Mouse (Mus musculus) spleen, postnatal 0 days (tissue): ENCODE measurements around the gene Pex3. TPM values are rescaled to one million over a fixed set of nuclear protein-coding genes. Genes with fewer than 3 reads are reported as not detected.

Experiments used
- polyA plus RNA-seq: library from polyadenylated mRNA; unstranded; fragments of >200 nt; fragmentation: Nextera tagmentation; extraction: Ambion mirVana; gene quantifications from 2 replicates; pipeline ENCODE4 v1.2.1, GENCODE M21; 2015

The Pex3 gene
- 15.7 and 17.4 TPM in 2 replicates for polyA plus RNA-seq

GRCm38 (mm10) chr10:13552646-13553497 lies at the start of gene Pex3, which contains the start of gene Adat2:
Pex3 (minus strand) TSS chr10:13553142.
Adat2 (plus strand) TSS chr10:13552894.

DNA sequence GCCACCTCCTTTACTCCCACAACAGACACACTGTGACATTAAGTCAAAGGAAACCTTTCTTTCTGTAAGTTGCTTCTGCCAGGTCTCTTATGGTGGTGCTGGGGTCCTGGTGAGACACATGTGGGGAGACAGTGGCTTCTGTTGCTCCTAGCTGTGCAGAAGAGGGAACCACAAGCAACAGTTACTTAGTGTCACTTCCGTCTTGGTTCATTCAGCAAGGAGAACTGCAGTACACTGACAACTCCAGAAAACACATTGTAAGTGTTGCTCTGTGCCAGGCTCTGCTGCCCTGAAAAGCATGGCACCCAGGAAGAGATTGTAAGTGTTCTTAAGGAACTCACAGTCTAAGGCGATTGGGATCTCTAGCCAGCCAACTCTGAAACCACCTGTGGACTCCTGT lies 53.6 kb downstream of the Pex3 start, which contains the start of gene Fuca2:
Fuca2 (plus strand) TSS at position 210 of the 400 bp plus-strand sequence.

Other genes with a start within 250 kb of the Pex3 start
- gene Phactr2, start 78.7 kb downstream of the Pex3 start, polyA plus RNA-seq, result 7.8 and 9.5 TPM in 2 replicates
- 111 and 115 TPM in 2 replicates for gene Fuca2, start 53.6 kb downstream of the Pex3 start, polyA plus RNA-seq
- 6.0 and 6.5 TPM in 2 replicates for gene Adat2, start 248 bp downstream of the Pex3 start, polyA plus RNA-seq